Mouse (Mus musculus) ES-Bruce4 (cell line): ENCODE measurements around the gene Ceacam10. TPM values are rescaled to one million over a fixed set of nuclear protein-coding genes. Genes with fewer than 3 reads are reported as not detected.

Experiments used
- H3K27ac ChIP-seq: 2 replicates; pipeline ENCODE4 v1.5.1; 2012; ENCODE audit warnings: low read length, inconsistent platforms; ENCODE audit not compliant: insufficient read depth
- H3K27me3 ChIP-seq: 2 replicates; pipeline ENCODE4 v1.6.1; 2012; ENCODE audit warnings: mild to moderate bottlenecking, low read length, inconsistent platforms; ENCODE audit not compliant: control insufficient read depth, poor library complexity, insufficient read depth, severe bottlenecking
- H3K36me3 ChIP-seq: 2 replicates; pipeline ENCODE4 v1.6.1; 2012; ENCODE audit warnings: inconsistent platforms, mild to moderate bottlenecking, low read length, moderate library complexity; ENCODE audit not compliant: control insufficient read depth, poor library complexity, insufficient read depth, severe bottlenecking
- H3K4me1 ChIP-seq: one replicate; pipeline ENCODE4 v1.8.1; 2011; ENCODE audit warnings: low read length; ENCODE audit not compliant: control insufficient read depth, insufficient read depth
- H3K4me3 ChIP-seq: 2 replicates; pipeline ENCODE4 v1.5.1; 2011; ENCODE audit warnings: low read depth, mild to moderate bottlenecking, low read length
- H3K9ac ChIP-seq: 2 replicates; pipeline ENCODE4 v1.6.1; 2012; ENCODE audit warnings: low read depth, mild to moderate bottlenecking, inconsistent platforms; ENCODE audit not compliant: poor library complexity, severe bottlenecking
- H3K9me3 ChIP-seq: replicated peaks from 2 replicates; pipeline ENCODE4 v1.6.1; 2012; ENCODE audit warnings: mild to moderate bottlenecking, low read length, inconsistent platforms; ENCODE audit not compliant: control insufficient read depth, poor library complexity, insufficient read depth, severe bottlenecking
- CTCF ChIP-seq: IDR thresholded peaks from one replicate; pipeline ENCODE4 v1.8.1; 2011; ENCODE audit warnings: low read depth, low read length
- EP300 ChIP-seq: IDR thresholded peaks from 2 replicates; pipeline ENCODE4 v1.6.1; 2011; ENCODE audit warnings: low read depth, low read length; ENCODE audit not compliant: insufficient read depth
- POLR2A ChIP-seq: IDR thresholded peaks from one replicate; pipeline ENCODE4 v1.8.1; 2011; ENCODE audit warnings: low read length; ENCODE audit not compliant: insufficient read depth
- polyA plus RNA-seq: library from polyadenylated mRNA; stranded (reverse); fragments of >200 nt; gene quantifications from 2 replicates; pipeline ENCODE4 v1.2.4, GENCODE M21; 2011; ENCODE audit warnings: low read depth; ENCODE audit not compliant: missing spikeins, insufficient read depth, insufficient read length

Gene Ceacam10
- polyA plus RNA-seq, 1 experiment = not detected

DNA sequence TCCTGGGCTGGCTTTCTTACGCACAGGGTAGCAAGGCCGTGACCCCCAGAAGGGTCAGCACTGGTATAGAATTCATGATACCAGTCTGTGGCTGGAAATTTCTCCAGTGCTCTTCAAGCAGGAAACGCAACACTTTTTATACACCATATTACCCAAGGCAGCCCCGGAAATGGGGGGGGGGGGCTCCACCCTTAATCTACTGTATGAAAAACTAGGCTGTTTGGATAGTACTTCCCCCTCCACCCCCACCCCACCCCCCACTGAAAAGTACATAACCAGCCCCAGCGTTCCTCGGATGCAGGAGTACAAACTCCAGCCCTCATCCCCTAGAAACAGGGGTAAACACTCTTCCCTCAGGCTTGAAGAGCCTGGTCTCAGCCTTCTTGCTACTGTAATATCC, 16.8 kb upstream of the Ceacam10 start, which contains the start of gene Cd177:
Gene Cd177 (minus strand): TSS at position 101 of the 400 bp plus-strand sequence.
- no peak within 1 kb of the TSS for H3K9ac ChIP-seq
- H3K36me3 ChIP-seq = no peaks in the 10 kb centered on the region
- TF ChIP-seq CTCF (no peak), POLR2A (no peak), EP300 (no peak)
- H3K9me3 ChIP-seq = no peaks in the 10 kb centered on the region
- H3K27ac ChIP-seq = no peak within 1 kb of the TSS
- no peaks in the 10 kb centered on the region for H3K4me1 ChIP-seq
- H3K4me3 ChIP-seq = no peak within 1 kb of the TSS
- no peaks in the 10 kb centered on the region for H3K27me3 ChIP-seq

- Histone ChIP-seq H3K27me3 (no peaks in the 10 kb centered on the region), H3K27ac (no peak overlapping the region), H3K9me3 (no peaks in the 10 kb centered on the region), H3K4me3 (no peak overlapping the region), H3K36me3 (no peaks in the 10 kb centered on the region), H3K4me1 (no peaks in the 10 kb centered on the region), H3K9ac (no peak overlapping the region)
- TF ChIP-seq EP300 (no peak), CTCF (no peak), POLR2A (no peak)
Observed at GRCm38 (mm10) chr7:24761161-24761560, 15.8 kb upstream of the Ceacam10 start.

- Histone ChIP-seq H3K4me1 (no peaks in the 10 kb centered on the region), H3K9me3 (no peaks in the 10 kb centered on the region), H3K36me3 (no peaks in the 10 kb centered on the region), H3K9ac (no peak overlapping the region), H3K27me3 (no peaks in the 10 kb centered on the region), H3K27ac (no peak overlapping the region), H3K4me3 (no peak overlapping the region)
- TF ChIP-seq CTCF (no peak), POLR2A (no peak), EP300 (no peak)
Observed at GRCm38 (mm10) chr7:24762574-24762973, 14.4 kb upstream of the Ceacam10 start.

DNA sequence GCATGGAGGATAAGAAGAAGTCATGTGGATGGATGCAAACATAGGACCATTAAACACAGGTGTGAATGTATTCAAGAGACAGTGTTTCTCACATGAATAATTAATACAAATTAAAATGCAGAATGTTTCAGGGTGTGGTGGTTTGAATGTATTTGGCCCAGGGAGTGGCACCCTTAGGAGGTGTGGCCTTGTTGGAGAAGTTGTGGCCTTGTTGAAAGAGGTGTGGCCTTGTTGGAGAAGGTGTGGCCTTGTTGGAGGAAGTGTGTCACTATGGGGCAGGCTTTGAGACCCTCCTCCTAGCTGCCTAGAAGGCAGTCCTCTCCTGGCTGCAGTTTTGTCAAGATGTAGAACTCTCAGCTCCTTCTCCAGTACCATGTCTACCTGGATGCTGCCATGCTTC, 5.6 kb upstream of the Ceacam10 start:
- Histone ChIP-seq H3K4me3 (no peak overlapping the region), H3K9me3 (no peaks in the 10 kb centered on the region), H3K4me1 (no peaks in the 10 kb centered on the region), H3K27ac (no peak overlapping the region), H3K9ac (no peak overlapping the region), H3K27me3 (no peaks in the 10 kb centered on the region), H3K36me3 (no peaks in the 10 kb centered on the region)
- no peak for TF ChIP-seq CTCF
- no peak for TF ChIP-seq EP300
- TF ChIP-seq POLR2A = no peak

DNA sequence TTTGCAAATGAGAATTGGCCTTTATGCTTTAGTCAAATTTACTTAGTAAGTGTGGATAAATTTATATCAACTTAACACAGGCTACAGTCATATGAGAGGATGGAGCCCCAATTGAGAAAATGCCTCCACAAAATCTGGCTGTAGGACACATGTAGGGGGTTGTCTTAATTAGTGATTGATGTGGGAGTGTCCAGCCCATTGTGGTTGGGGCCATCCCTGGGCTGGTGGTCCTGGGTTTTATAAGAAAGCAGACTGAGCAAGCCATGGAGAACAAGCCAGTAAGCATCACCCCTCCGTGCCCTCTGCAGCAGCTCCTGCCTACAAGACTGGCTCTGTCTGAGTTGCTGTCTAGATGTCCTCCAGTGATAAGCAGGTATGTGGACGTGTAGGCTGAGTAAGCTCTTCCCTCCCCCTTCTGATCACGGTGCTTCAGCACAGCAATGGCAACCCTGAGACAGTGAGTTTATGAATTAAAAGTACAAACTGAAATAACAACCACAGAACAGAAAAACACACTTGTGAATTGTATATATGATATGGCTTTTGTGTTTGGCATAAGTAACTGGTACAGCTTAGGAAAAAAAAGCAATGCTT, 3.0 kb upstream of the Ceacam10 start:
- H3K27ac ChIP-seq = no peak overlapping the region
- H3K4me3 ChIP-seq = no peak overlapping the region
- TF ChIP-seq POLR2A = no peak
- TF ChIP-seq CTCF = no peak
- TF ChIP-seq EP300 = no peak
- no peak overlapping the region for H3K9ac ChIP-seq
- no peaks in the 10 kb centered on the region for H3K36me3 ChIP-seq
- H3K27me3 ChIP-seq = no peaks in the 10 kb centered on the region
- no peaks in the 10 kb centered on the region for H3K4me1 ChIP-seq
- no peaks in the 10 kb centered on the region for H3K9me3 ChIP-seq

- no peak overlapping the region for H3K9ac ChIP-seq
- H3K4me1 ChIP-seq = no peaks in the 10 kb centered on the region
- no peak overlapping the region for H3K27ac ChIP-seq
- H3K4me3 ChIP-seq = no peak overlapping the region
- H3K27me3 ChIP-seq = no peaks in the 10 kb centered on the region
- no peaks in the 10 kb centered on the region for H3K9me3 ChIP-seq
- TF ChIP-seq POLR2A (no peak), CTCF (no peak), EP300 (no peak)
- H3K36me3 ChIP-seq = no peaks in the 10 kb centered on the region
Observed at GRCm38 (mm10) chr7:24776145-24776544, 861 bp upstream of the Ceacam10 start.
